8 mouse cellular contexts compared by ENCODE assay signal in genomic region chr9:102692564-102693475, GRCm38 (mm10). TPM values are rescaled to one million over a fixed set of nuclear protein-coding genes. Genes with fewer than 3 reads are reported as not detected.
DNase-seq lines count a peak whose midpoint lies in the region; ATAC-seq and TF ChIP-seq lines count a peak whose summit lies in the region.
"Had no signal": no experiment of that assay in that cellular context is flagged by ENCODE, and none has a peak within 500 bp of the region (broad histone marks: within the 10 kb centered on the region; RNA-seq: fewer than 3 reads in every experiment).

No protein-coding gene starts in this region.

- H3K4me1 ChIP-seq in lung, embryonic 15.5 days: peaks cover 35% of the 10 kb centered on the region
- no peaks in the 10 kb centered on the region for H3K4me1 ChIP-seq in lung, adult 2 months (ENCODE audit: control insufficient read depth, insufficient read depth, low read length)
- peaks cover 4% of the 10 kb centered on the region for H3K4me1 ChIP-seq in embryonic facial prominence, embryonic 11.5 days (ENCODE audit: control insufficient read depth, insufficient read depth, low read length)
- peaks cover 34% of the 10 kb centered on the region for H3K4me1 ChIP-seq in heart, embryonic 15.5 days (replicated peaks)

- H3K9me3 ChIP-seq in lung, embryonic 15.5 days: no peaks in the 10 kb centered on the region
- H3K9me3 ChIP-seq in embryonic facial prominence, embryonic 11.5 days (replicated peaks; ENCODE audit: control insufficient read depth, low read length): no peaks in the 10 kb centered on the region
- H3K9me3 ChIP-seq in heart, embryonic 15.5 days (replicated peaks): no peaks in the 10 kb centered on the region

- no peak overlapping the region for H3K9ac ChIP-seq in lung, embryonic 15.5 days
- no peak overlapping the region for H3K9ac ChIP-seq in embryonic facial prominence, embryonic 11.5 days (replicated peaks; ENCODE audit: low read length)
- no peak overlapping the region for H3K9ac ChIP-seq in heart, embryonic 15.5 days

- no peak for TF ChIP-seq CTCF in lung, adult 2 months (IDR thresholded peaks at IDR 0.05; ENCODE audit: insufficient read depth, low read length)

- peak; percentile 43; the same call in 1 of the 2 replicates for ATAC-seq in lung, embryonic 15.5 days (ENCODE audit: borderline replicate concordance, extremely low read depth, low FRiP score, low TSS enrichment)
- no peak for ATAC-seq in embryonic facial prominence, embryonic 11.5 days (replicated peaks; ENCODE audit: insufficient number of reproducible peaks, low FRiP score, low TSS enrichment, low read depth)
- 0 out of 2 replicates have a peak, but pooled peaks have one; percentile 9 for ATAC-seq in heart, embryonic 15.5 days (replicated peaks; ENCODE audit: insufficient number of reproducible peaks, insufficient read depth, low FRiP score, low read depth)

- WGBS in lung, embryonic 15.5 days: 47% methylated on average over 9 of the region's 9 CpGs
- WGBS in lung, adult 2 months: 54% methylated on average over 9 of the region's 9 CpGs
- 31% methylated on average over 9 of the region's 9 CpGs for WGBS in embryonic facial prominence, embryonic 11.5 days
- WGBS in heart, embryonic 15.5 days: 52% methylated on average over 9 of the region's 9 CpGs

- no peak overlapping the region for H3K4me3 ChIP-seq in lung, embryonic 15.5 days
- no peak overlapping the region for H3K4me3 ChIP-seq in lung, adult 2 months (replicated peaks; ENCODE audit: extremely low read depth, low read depth, low read length)
- no peak overlapping the region for H3K4me3 ChIP-seq in embryonic facial prominence, embryonic 11.5 days (ENCODE audit: low read depth, low read length)
- H3K4me3 ChIP-seq in heart, embryonic 15.5 days: no peak overlapping the region

- H3K36me3 ChIP-seq in lung, embryonic 15.5 days: no peaks in the 10 kb centered on the region
- H3K36me3 ChIP-seq in embryonic facial prominence, embryonic 11.5 days (replicated peaks; ENCODE audit: control insufficient read depth, insufficient read depth, low read depth, low read length): no peaks in the 10 kb centered on the region
- no peaks in the 10 kb centered on the region for H3K36me3 ChIP-seq in heart, embryonic 15.5 days

- no peak overlapping the region for H3K4me2 ChIP-seq in lung, embryonic 15.5 days
- no peak overlapping the region for H3K4me2 ChIP-seq in embryonic facial prominence, embryonic 11.5 days (ENCODE audit: low read depth, low read length)
- no peak overlapping the region for H3K4me2 ChIP-seq in heart, embryonic 15.5 days

- peaks cover 8% of the 10 kb centered on the region for H3K27me3 ChIP-seq in lung, embryonic 15.5 days
- no peaks in the 10 kb centered on the region for H3K27me3 ChIP-seq in embryonic facial prominence, embryonic 11.5 days (ENCODE audit: control insufficient read depth, insufficient read depth, low read length)
- no peaks in the 10 kb centered on the region for H3K27me3 ChIP-seq in heart, embryonic 15.5 days

- no peak for TF ChIP-seq POLR2A in lung, adult 2 months (IDR thresholded peaks at IDR 0.05; ENCODE audit: borderline replicate concordance, extremely low read depth, low read depth, low read length)

- no peak for DNase-seq in lung, adult 2 months
- DNase-seq in embryonic facial prominence, embryonic 11.5 days (ENCODE audit: low spot score): peak; percentile 32
- peak; percentile 25 to 69 for DNase-seq in lung, postnatal 4 days
- no peak for DNase-seq in spleen, postnatal 36 days (ENCODE audit: low spot score in 2 of 2)
- DNase-seq in frontal cortex, postnatal 14 days (ENCODE audit: low spot score in 2 of 2): no peak
- DNase-seq: thymus, postnatal 25 days had no signal

- no peak overlapping the region for H3K27ac ChIP-seq in lung, embryonic 15.5 days
- no peak overlapping the region for H3K27ac ChIP-seq in embryonic facial prominence, embryonic 11.5 days (replicated peaks; ENCODE audit: low read depth, low read length)
- no peak overlapping the region for H3K27ac ChIP-seq in heart, embryonic 15.5 days

RNA-seq across cellular contexts. Expression of gene Amotl2, which starts 23.7 kb away (rescaled TPM):
- polyA plus RNA-seq in lung, embryonic 15.5 days (2015; fragmentation: Nextera tagmentation; extraction: Ambion mirVana): 45.5 and 47.0 TPM in 2 replicates
- 82.6 and 101 TPM in 2 replicates for polyA plus RNA-seq in lung, adult 2 months (2012; rRNA removed)
- 36.0 and 39.0 TPM in 2 replicates for polyA plus RNA-seq in embryonic facial prominence, embryonic 11.5 days (2014; fragmentation: Nextera tagmentation; extraction: Ambion mirVana)
- polyA plus RNA-seq in heart, embryonic 15.5 days (2015; fragmentation: Nextera tagmentation; extraction: Ambion mirVana): 38.9 and 45.6 TPM in 2 replicates

Comparison
In these comparisons a context has a peak if more than half of its experiments do, and no peak if none do; other contexts are left out.
1. DNase-seq: peak in embryonic facial prominence, embryonic 11.5 days (single experiment) and lung, postnatal 4 days (2 of 2); none in lung, adult 2 months (single experiment), spleen, postnatal 36 days (0 of 2) and frontal cortex, postnatal 14 days (0 of 2).